Mouse (Mus musculus): ENCODE measurements around the gene Gm10142.
"Not testable (repeated sequence)": the region's sequence is repeated elsewhere in the genome, so short reads cannot be mapped to it uniquely, and the experiment has no call there.

The Gm10142 gene

GRCm38 (mm10) chr10:77715507-77715906 lies at the start of gene Gm10142:
TSS of gene Gm10142 (plus strand) at chr10:77715807.
- no peak for DNase-seq (ENCODE audit: low read depth, low spot score)

- no peak for DNase-seq (ENCODE audit: low read depth, low spot score)
These were observed 49.3 kb upstream of the Gm10142 start for GRCm38 (mm10) chr10:77666342-77666741.

- no peak for DNase-seq (ENCODE audit: low read depth, low spot score)
These were observed 48.2 kb upstream of the Gm10142 start for GRCm38 (mm10) chr10:77667402-77667801.

GRCm38 (mm10) chr10:77670710-77671109 lies 44.9 kb upstream of the Gm10142 start:
- DNase-seq (ENCODE audit: low read depth, low spot score), result no peak

- no peak for DNase-seq (ENCODE audit: low read depth, low spot score)
These were observed 44.1 kb upstream of the Gm10142 start for GRCm38 (mm10) chr10:77671519-77671918.

GRCm38 (mm10) chr10:77673765-77674164 lies 41.8 kb upstream of the Gm10142 start:
- no peak for DNase-seq (ENCODE audit: low read depth, low spot score)

GRCm38 (mm10) chr10:77677562-77677961 lies 38.0 kb upstream of the Gm10142 start:
- no peak for DNase-seq (ENCODE audit: low read depth, low spot score)

GRCm38 (mm10) chr10:77682994-77683393 lies 32.6 kb upstream of the Gm10142 start:
- DNase-seq (ENCODE audit: low read depth, low spot score), result no peak

GRCm38 (mm10) chr10:77684181-77684580 lies 31.4 kb upstream of the Gm10142 start:
- DNase-seq (ENCODE audit: low read depth, low spot score), result no peak

- DNase-seq (ENCODE audit: low read depth, low spot score), result no peak
These were observed 29.5 kb upstream of the Gm10142 start, which contains the start of gene Tspear for GRCm38 (mm10) chr10:77685895-77686664. TSS of gene Tspear (plus strand) at chr10:77686569.

GRCm38 (mm10) chr10:77687021-77687420 lies 28.6 kb upstream of the Gm10142 start:
- no peak for DNase-seq (ENCODE audit: low read depth, low spot score)

GRCm38 (mm10) chr10:77690356-77690807 lies 25.2 kb upstream of the Gm10142 start, which contains the start of gene Gm19402:
TSS of gene Gm19402 (minus strand) at chr10:77690757.
- not testable (repeated sequence) for DNase-seq (ENCODE audit: low read depth, low spot score)

GRCm38 (mm10) chr10:77697133-77697532 lies 18.5 kb upstream of the Gm10142 start, which contains the start of gene Gm9508:
TSS of gene Gm9508 (minus strand) at chr10:77697233.
- peak; percentile 22 for DNase-seq (ENCODE audit: low read depth, low spot score)

- no peak for DNase-seq (ENCODE audit: low read depth, low spot score)
These were observed 9.3 kb upstream of the Gm10142 start, which contains the start of gene Gm10272 for GRCm38 (mm10) chr10:77706326-77706725. TSS of gene Gm10272 (plus strand) at chr10:77706626.

GRCm38 (mm10) chr10:77709831-77710230 lies 5.8 kb upstream of the Gm10142 start:
- DNase-seq (ENCODE audit: low read depth, low spot score), result no peak

GRCm38 (mm10) chr10:77711157-77711556 lies 4.5 kb upstream of the Gm10142 start, which contains the start of gene Gm10024:
TSS of gene Gm10024 (plus strand) at chr10:77711457.
- DNase-seq (ENCODE audit: low read depth, low spot score), result not testable (repeated sequence)

GRCm38 (mm10) chr10:77713734-77714133 lies 1.9 kb upstream of the Gm10142 start:
- DNase-seq (ENCODE audit: low read depth, low spot score), result no peak

GRCm38 (mm10) chr10:77720299-77720698 lies 4.7 kb downstream of the Gm10142 start, which contains the start of gene Krtap12-1:
TSS of gene Krtap12-1 (plus strand) at chr10:77720599.
- not testable (repeated sequence) for DNase-seq (ENCODE audit: low read depth, low spot score)

GRCm38 (mm10) chr10:77724855-77725254 lies 9.2 kb downstream of the Gm10142 start:
- DNase-seq (ENCODE audit: low read depth, low spot score), result peak; percentile 25

GRCm38 (mm10) chr10:77726186-77726585 lies 10.6 kb downstream of the Gm10142 start, which contains the start of gene Gm10100:
TSS of gene Gm10100 (plus strand) at chr10:77726486.
- DNase-seq (ENCODE audit: low read depth, low spot score), result no peak

GRCm38 (mm10) chr10:77728280-77728679 lies 12.7 kb downstream of the Gm10142 start:
- peak; percentile 36 for DNase-seq (ENCODE audit: low read depth, low spot score)

GRCm38 (mm10) chr10:77729241-77729640 lies 13.6 kb downstream of the Gm10142 start:
- DNase-seq (ENCODE audit: low read depth, low spot score), result peak; percentile 60

- peak; percentile 12 for DNase-seq (ENCODE audit: low read depth, low spot score)
These were observed 20.3 kb downstream of the Gm10142 start for GRCm38 (mm10) chr10:77735928-77736327.

All from ES-CJ7 (cell line).